Mouse (Mus musculus) liver, embryonic 18 days (tissue): Measurements from ENCODE around the gene Kctd14. TPM values are rescaled to one million over a fixed set of nuclear protein-coding genes. Genes with fewer than 3 reads are reported as not detected.

Experiments
- polyA plus RNA-seq: library from polyadenylated mRNA; depleted of rRNA; stranded (reverse); fragments of >200 nt; gene quantifications from 2 replicates; pipeline ENCODE4 v1.2.3, GENCODE M21; 2012; rRNA removed

Kctd14 gene
- polyA plus RNA-seq = 3.5 and 3.7 TPM in 2 replicates

GRCm38 (mm10) chr7:97451023-97451422 is at the start of gene Kctd14:
Gene Kctd14, plus strand, starts transcription at chr7:97451323.

DNA sequence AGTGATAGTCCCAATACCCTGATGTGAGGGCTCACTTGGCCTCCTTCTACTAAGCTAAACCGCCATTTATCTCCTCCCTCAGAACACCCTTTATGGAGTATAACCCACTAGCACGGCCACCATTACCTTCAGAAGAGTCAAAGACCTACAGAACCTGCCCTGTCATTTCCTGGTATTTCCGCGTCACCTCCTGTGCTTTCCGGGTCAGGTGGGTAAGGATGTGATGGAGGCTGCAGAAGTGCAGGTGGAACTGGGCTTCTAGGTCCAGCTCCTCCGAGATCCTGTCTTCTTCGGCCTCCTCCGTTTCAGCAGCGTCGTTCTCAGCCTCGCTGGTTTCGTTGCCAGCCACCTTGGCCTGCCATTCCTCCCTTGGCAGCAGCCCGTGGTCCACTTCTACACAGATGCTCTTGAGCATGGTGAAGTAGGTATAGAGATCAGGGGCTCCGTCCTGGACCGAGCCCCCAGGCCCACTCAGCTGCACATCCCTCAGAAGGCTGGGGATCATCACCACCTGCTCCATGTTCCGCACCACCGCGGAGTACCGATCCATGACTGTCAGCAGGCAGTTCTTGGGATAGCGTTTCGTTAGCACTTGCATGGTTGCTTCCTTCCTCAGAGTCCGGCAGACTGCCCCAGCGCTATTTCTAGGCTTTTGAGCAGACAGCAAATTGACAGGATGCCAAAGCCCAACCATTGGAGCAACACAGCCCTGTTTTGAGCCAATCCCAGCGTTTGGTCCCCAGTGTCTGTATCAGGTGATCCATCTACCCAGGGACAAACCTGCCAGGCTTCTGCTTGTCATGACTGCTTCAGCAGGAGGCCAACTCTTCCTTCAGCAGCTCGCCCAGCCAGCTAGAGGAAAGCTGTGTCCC is 34.0 kb upstream of the Kctd14 start, which contains the start of gene Thrsp:
TSS of gene Thrsp (minus strand) at position 825 of the 872 bp plus-strand sequence.

GRCm38 (mm10) chr7:97480821-97481339 is 29.8 kb downstream of the Kctd14 start, which contains the start of gene Ints4:
Gene Ints4, plus strand, starts transcription at chr7:97480956.

Other genes starting within 250 kb of the Kctd14 start
- 0.42 and 0.44 TPM in 2 replicates for gene Usp35, start 119.3 kb upstream of the Kctd14 start, polyA plus RNA-seq
- gene Kctd21, start 119.0 kb upstream of the Kctd14 start, polyA plus RNA-seq = 1.7 TPM in 2 replicates
- gene Alg8, start 79.7 kb upstream of the Kctd14 start, polyA plus RNA-seq = 15.8 and 18.7 TPM in 2 replicates
- gene Ndufc2, start 51.3 kb upstream of the Kctd14 start, polyA plus RNA-seq = 129 and 130 TPM in 2 replicates
- gene Thrsp, start 33.6 kb upstream of the Kctd14 start, polyA plus RNA-seq = 2.1 and 9.2 TPM in 2 replicates
- 20.4 and 20.9 TPM in 2 replicates for gene Ints4, start 29.6 kb downstream of the Kctd14 start, polyA plus RNA-seq
- 11.2 and 13.5 TPM in 2 replicates for gene Aamdc, start 128.2 kb downstream of the Kctd14 start, polyA plus RNA-seq
- 2.4 and 3.5 TPM in 2 replicates for gene Rsf1, start 128.6 kb downstream of the Kctd14 start, polyA plus RNA-seq
- 25.8 and 26.1 TPM in 2 replicates for gene Clns1a, start 245.3 kb downstream of the Kctd14 start, polyA plus RNA-seq